Mouse (Mus musculus): Measurements from ENCODE around the gene Ap3b1.

Ap3b1 gene

DNA sequence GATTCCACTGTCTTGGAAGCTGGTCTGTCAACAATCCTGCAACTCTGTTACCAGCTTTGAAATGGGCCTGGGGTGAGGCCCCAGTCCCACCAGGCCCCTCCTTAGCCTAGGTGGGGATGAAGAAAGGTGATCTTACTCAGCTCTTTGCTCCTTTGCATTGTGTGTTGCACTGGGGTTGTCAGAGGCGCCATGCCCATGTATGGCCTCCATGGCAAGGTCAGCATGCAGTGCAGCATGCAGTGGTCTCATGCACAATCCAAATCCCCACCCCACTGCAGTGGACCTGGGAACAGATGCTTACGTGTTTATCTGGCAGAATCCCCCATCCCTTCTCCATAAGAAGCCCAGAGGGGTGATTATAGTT lies 218.4 kb downstream of the Ap3b1 start:
- no peak for DNase-seq (ENCODE audit: low read depth, low spot score)

DNA sequence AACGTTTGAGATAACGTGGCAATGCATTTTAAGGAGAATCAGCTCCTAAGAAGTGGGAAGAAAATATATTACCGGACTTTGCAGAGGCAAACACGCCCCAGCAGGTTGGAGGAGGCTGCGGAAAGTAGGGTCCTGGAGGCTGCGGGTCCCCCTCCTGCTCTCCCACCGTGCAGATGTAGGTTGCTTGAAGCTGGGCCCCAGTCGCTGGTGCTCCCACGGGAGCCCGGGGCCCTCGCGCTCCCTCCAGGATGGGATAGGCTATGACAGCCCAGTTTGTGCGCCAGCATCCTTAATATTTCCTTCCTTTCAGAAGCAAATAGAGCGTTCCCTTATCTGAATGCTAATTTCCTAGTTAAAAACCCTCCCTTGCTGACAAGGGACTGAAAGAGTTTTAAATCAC lies 236.5 kb downstream of the Ap3b1 start:
- DNase-seq (ENCODE audit: low read depth, low spot score), result peak; percentile 34

DNA sequence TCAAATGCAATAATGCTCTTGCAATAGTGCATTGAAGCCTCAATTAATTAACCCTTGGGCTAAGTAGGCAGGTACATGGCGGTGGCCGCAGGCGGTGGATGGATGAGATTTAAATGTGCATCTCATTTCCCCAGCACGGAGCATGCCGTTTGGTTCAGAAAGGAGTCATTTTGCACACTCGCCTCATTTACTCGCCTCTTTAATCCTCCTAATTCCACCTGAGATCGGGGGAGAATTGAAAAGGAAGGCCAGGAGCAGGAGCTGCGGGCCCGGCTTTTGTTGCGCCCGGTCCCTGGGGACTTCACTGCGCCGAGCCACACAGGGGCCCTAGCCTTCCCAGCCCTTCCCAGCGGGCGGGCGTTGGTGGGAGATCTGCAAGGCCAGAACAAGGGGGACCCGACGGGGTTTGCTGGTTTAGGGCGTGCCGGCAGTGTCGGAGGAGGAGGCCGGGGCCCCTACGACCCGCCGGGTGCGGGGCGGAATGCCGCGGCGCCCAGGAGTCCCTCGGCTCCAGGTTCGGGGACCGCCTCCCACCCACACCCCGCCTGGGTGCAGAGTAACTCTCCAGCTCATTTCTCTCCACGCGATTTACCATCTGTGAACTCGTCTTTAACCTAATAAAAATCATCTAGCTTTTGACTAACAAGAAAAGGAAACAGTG lies 237.1 kb downstream of the Ap3b1 start:
- peak; percentile 58 for DNase-seq (ENCODE audit: low read depth, low spot score)

DNA sequence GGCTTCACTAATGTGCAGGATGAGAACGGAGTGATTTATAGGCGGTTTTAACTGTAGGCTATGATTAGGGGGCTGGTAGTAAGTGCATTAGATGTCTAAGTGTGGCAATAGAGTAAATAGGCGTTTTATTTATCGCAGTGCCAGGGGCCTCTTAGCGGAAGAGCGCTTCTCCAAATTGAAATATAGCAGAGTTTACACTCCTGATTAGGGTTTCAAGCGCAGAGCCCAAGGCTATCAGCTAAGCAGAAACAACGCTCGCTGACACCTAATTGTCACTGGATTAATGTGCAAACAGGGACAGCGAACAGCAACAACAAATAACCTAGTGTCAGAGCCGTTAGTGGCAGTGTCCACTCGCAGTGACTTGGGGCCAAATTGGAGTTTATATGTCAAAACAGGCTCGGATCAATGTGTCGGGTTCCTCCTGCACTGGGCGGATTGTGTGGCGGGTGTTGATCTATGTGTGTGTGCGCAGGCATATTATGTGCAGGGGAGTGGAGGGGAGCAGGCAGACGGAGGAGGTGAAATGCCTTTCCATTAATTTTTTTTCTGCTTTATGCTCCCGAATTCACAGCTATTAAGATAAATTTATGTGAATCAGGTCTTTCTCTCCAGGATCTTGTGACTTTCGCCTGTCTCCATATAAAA lies 237.8 kb downstream of the Ap3b1 start:
- DNase-seq (ENCODE audit: low read depth, low spot score), result peak; percentile 36

DNA sequence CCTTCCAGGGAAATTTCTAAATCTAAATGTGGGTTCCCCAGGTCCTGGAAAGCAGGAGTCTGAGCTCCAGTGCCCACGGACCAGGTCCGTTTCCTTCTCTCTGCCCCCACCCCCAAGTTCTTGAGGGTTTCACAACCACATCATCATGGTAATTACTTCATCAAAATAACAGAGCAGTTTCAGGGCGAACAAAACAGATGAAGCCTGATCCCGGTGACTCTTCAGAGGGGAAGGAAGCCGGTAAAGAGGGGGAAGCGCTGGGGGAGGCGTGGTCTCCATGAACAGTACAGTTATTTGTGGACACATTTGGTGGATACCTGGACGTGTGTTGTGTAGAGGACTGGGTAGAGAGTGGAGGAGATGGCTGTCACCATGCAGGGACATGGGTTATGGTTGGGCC lies 241.0 kb downstream of the Ap3b1 start:
- peak; percentile 81 for DNase-seq (ENCODE audit: low read depth, low spot score)

DNA sequence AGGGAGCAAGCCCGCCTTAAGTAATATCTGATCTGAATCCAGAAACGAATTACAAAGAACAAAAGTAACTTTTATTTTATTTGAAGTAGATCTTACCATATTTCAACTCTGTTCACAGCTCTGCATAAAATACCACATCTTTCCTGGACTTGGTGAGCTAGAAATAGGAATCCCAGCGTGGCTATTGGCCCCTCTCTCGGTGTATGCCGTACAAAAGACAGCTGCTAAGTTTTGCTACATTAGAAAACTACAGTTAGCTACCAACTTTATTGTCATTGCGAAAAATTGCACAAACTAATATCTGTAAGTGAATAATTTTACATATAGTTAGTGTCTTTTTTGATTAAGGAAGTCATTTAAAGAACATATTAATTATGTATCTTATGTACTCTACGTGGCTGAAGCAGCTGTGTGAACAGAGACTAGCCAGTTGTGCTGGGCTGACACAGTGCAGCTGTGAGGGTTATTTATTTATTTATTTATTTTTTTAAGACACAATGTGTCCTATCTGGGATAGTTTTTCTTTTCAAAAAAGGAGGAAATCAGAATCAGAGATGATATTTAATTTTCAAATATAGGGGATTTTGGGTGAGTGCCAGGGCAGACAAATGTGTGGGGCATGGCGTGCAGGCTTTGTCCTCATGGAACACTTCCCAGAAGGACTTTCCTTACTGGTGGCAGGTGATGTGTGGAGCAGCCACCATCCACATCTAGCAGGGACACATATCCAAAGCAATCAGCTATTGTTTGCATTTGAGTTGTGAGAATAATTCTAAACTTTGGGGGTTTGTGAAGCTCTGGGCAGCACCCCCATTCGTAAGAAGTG lies 248.5 kb downstream of the Ap3b1 start:
- no peak for DNase-seq (ENCODE audit: low read depth, low spot score)

DNA sequence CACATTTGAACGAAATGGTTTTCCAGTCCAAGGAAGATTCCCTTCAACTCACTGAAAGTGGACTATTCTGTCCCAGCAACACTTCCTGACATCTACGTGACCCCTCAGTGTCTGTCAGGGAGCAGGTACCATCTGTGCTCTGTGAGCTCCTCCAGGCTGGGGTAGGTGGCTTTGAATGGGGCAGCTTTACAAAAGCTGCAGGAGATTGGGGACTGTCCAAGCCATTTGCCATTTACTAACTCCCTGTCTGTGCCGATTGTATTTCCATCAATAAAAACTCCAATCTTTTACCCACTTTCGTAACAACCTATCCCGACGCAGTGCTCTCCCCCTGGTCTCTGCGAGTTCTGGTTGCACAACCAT lies 249.1 kb downstream of the Ap3b1 start:
- no peak for DNase-seq (ENCODE audit: low read depth, low spot score)

DNA sequence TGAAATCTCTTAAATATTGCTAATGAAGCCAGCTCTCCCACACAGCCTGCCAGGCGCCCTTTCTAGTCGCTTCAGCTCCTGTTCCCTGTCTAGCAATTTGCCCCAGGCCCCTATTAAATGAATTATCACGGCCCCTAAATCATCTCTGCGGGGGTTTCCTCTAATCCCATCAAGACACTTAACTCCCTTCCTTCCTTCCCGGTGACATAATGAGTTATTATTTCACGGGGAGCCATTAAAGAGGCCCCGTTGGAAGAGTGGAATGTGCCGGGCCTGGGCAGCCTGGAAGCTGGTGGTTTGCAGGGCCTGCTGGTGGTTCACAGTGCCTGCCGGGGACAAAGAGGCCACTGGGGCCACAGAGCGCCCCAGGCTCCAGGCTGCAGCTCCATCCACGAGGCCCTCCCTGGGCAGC lies 249.7 kb downstream of the Ap3b1 start:
- peak; percentile 43 for DNase-seq (ENCODE audit: low read depth, low spot score)

DNA sequence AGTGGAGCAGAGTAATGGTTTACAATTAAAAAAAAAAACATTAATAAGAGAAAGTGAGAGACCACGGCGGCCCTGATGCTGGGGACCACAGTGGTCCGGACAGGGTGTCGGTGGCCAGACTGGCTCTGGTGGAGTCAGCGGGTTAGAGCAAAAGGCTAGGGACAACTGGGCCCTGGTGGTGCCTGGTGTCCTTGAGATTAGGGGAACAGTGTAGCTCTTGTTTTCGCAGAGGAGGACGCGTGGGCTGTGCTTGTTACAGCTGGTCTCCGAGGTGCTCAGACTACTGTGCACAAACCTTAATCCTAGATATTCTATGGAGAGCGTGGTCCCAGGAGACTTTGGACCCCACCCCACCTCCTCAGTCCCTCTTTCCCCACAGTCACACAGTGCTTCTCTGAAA lies 250.2 kb downstream of the Ap3b1 start:
- no peak for DNase-seq (ENCODE audit: low read depth, low spot score)

All from ZHBTc4 (cell line).